Mouse (Mus musculus): Measurements from ENCODE around the gene Unc13c.

Unc13c gene

DNA sequence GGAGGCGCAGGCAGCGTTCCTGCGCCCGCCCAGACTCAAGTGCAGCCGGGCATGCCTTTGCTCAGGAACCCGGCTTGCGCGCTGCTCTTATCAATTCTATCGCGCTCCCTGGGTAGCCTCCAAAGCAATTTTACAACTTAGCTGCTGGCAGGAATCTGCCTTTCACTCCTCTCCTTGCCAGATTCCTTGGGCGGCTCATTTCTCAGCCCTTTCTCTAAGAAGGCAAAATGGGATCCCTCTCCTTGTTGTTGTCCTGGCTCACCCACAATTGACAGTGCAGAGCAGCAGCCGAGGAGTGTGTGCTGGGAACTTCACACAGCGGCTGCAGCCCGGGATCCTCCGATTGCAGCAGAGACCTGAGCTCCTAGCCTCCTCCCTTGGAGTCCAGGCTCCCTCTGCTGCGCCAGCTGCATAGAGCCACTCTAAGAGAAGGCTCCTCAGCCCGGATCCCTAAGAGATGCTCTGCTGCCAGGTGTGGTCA, at the start of gene Unc13c:
TSS of gene Unc13c (minus strand) at position 326 of the 481 bp plus-strand sequence.
- no peak for DNase-seq (ENCODE audit: low spot score)

DNA sequence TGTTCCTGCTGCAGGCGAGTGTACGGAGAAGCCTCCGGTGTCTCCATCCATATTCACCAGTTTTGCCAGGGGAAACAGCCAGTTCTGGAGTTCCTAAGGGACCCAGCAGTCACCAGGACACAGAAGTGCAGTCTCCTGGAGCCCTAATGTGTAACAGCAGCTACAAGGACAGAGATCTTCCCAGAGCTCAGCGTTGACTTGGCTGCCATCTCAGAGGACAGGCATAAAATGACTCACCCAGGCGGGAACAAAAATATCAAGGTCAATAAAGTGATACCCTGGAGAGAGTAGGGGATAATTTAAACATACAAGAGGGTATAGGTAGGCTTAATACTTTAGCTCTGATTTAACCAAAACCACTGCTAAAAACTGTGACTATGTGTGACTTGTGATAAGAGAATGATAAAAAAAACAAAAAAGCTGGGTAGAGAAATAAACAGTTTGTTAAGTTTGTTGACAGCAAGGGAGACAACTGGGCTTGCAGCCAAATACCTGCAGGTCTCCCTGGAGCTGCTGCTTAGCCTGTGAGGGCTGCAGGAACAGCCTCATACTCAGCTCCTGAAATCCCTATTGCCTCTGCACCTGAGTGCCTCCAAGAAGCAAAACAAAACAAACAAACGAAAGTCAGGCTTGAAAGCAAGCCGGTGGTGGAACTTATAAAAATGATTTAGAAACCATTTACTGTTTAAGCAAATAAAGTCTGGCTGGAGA, 39.4 kb upstream of the Unc13c start:
- DNase-seq (ENCODE audit: low spot score), result no peak

DNA sequence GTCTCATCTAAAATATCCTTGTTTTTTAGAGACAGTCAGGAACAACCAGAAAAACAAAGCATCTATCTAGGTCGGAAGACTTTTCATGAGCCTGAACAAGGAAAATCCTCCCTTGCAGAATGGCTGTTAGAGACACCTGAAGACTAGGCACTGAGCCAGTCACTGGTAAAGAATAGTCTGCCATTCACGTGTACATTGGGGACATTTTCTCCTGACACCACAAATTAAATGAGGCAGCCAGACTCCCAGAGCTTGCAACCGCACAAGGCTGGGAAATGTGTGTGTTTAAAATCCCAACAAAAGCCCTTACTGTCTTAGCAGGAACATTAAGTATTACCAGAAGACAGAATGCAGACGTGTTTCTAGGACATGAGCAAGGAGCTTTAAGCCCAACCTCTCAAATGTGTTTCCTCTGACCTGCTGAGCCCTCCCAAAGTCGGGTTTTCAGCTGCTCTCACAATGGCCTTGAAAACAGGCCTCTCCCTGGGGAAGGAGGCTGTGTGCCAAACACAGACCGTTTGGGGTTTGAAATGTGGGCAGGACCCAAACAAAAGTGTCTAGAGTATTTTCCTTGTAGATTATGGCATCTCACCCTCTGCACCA, 33.7 kb upstream of the Unc13c start:
- DNase-seq (ENCODE audit: low spot score), result no peak

GRCm38 (mm10) chr9:73988096-73988495, 19.3 kb upstream of the Unc13c start:
- no peak for DNase-seq (ENCODE audit: low spot score)

- DNase-seq (ENCODE audit: low spot score), result no peak
Observed at GRCm38 (mm10) chr9:73987236-73987635, 18.5 kb upstream of the Unc13c start.

DNA sequence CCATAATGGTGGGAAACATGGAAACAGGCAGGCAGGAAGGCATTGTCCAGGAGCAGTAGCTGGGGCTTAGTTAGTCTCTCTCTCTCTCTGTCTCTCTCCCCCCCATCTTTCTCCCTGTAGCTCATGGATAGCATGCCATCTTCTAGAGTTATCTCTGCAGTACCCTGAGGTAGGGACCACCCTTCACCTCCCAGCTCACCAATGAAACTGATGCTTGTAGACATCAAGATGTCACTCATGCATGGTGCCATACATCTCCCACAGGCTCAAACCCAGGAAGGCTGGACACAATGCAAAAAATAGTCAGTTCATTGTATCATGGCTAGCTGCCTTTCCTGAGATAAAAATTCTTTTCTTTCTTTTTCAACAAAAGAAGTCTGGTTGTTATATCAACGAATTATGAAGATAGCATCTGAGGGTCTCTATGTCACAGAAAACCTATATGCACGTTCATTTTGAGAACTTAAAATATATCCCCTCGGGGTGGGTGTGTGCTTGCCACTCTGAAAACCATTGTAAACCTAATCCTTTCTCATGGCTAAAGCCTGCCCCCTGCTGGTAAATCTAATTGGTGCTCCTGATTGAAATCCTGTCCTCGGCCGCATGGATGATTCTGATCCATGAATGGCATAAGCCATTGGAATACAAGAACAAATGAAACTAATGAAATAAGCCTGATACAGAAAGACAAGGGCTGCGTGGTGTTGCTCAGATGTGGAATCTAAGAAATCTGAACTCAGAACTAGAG, 14.0 kb upstream of the Unc13c start:
- DNase-seq (ENCODE audit: low spot score), result peak; percentile 48

GRCm38 (mm10) chr9:73972327-73972988, 3.7 kb upstream of the Unc13c start:
- DNase-seq (ENCODE audit: low spot score), result no peak

- DNase-seq (ENCODE audit: low spot score), result no peak
Observed at GRCm38 (mm10) chr9:73970717-73971116, 2.0 kb upstream of the Unc13c start.

- no peak for DNase-seq (ENCODE audit: low spot score)
Observed at GRCm38 (mm10) chr9:73965322-73965915, 3.3 kb downstream of the Unc13c start.

- DNase-seq (ENCODE audit: low spot score), result no peak
Observed at GRCm38 (mm10) chr9:73962471-73962870, 6.3 kb downstream of the Unc13c start.

DNA sequence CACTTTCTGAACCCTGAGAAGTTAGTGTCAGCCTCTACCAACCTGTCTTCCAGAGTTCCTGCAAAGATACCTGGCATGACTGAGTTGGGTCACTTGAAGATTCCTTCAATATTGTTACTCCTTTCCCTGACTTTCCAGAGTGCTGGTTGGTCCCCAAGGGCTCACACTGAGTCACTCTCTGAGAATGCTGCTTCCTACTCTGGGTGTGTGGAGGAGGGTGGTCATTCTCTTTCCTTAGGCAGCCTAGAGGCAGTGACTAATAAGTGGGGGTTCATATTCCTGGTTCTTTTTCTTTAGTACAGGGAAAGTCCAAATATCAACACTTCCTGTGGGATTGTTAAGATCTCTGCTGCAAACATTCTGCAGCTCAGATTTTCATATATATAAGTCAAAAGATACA, 16.4 kb downstream of the Unc13c start:
- no peak for DNase-seq (ENCODE audit: low spot score)

DNA sequence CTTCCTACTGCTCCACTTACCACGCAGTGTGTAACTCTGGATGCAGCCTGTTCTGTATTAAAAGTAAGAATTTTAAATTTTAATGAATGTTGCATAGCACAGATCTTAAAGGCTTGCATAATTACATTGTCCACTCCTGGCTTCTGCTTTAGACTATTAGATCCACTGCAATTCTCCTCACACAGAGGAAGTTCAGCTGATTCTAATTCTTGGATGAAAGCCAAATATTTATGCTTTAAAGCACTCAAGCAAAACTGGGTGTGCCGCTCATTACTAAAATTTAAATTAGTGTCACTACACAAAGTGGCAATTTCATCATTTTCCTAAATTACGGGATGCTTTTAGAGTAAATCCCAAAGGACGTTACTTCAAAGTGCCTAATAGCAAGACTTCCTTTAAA, 17.2 kb downstream of the Unc13c start:
- DNase-seq (ENCODE audit: low spot score), result no peak

DNA sequence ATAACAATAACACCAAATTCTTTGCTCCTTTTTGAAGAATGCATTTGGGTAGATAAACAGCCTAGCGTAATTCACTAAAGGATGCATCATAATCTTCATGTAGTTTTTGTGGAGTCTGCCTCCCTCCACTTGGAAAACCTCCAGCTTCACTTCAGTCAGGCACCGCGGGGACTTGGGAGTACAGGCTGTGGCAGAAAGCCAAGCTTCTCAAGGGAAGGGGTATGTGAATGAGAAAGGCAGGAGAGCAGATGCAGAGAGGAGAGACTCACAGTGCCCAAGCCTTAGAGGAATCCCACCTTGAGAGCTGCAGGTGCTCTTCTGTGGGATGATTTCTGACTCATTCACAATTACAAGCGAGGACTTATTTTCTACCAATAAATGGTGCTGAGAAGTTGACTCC, 33.9 kb downstream of the Unc13c start:
- DNase-seq (ENCODE audit: low spot score), result no peak

DNA sequence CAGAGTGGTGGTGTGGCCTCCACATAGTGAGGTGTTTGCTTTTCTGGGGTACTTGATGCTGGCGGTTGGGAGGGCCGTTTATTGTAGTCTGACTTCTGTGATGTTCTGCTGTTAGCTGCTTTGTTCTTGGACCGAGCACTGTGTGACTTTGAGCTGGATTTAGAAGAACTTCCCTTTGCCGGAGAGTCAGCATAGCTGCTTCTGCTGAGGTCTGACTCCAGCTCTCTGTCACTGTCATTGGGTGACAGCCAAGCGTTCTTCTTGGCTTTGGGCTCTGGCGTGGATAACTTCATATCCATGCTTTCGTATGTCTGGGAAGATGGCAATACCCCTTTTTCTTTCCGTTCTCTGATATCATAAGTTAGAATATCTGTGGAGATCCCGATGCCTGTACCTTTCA, 36.8 kb downstream of the Unc13c start:
- no peak for DNase-seq (ENCODE audit: low spot score)

DNA sequence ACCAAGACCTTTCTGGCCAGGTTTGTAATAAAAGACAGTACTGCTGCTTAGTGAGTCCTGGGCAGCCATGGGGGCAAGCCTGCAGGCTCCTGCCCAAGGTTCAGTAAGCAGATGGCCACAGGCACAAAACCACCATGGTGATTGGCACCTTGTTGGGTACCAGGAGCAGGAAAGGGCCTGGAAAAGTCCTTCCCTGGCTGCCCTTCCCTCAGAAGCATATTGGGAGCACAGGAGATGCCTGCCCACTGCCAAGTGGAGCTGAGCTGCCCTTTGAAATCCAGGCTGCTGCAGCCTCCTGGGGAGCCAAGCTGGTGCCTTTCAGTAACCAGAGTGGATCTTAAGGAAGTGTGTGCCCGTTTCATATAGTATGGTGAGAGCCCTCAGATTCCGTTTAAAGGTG, 41.5 kb downstream of the Unc13c start:
- DNase-seq (ENCODE audit: low spot score), result no peak

DNA sequence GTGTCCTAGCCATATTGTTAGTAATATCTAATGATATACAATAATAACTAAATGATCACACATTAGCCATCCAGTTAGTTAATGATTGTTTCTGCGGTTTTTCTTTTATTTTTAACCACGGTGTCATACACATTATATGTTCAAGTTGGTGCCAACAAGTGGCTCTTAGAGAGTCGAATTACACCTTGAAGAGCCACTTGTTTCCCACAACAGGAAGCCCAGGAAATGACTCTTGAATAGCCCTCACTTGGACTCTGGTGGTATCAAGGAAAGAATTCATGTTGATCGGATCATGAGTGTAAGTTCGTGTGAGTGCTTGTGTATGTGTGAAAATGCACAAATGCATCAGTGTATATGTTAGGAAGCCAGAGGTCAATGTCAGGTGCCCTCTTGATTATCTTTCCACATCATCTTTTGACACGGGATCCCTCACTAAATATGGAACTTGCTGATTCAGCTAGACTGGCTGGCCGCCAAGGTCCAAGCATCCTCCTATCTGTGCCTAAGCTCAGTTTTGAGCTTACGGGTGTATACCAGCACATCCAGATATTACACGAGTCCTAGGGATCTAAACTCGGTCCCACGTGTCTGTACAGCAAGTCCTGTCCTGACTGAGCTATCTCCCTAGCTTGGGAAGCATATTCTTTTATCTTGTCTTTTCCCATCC, 46.2 kb downstream of the Unc13c start:
- DNase-seq (ENCODE audit: low spot score), result no peak

DNA sequence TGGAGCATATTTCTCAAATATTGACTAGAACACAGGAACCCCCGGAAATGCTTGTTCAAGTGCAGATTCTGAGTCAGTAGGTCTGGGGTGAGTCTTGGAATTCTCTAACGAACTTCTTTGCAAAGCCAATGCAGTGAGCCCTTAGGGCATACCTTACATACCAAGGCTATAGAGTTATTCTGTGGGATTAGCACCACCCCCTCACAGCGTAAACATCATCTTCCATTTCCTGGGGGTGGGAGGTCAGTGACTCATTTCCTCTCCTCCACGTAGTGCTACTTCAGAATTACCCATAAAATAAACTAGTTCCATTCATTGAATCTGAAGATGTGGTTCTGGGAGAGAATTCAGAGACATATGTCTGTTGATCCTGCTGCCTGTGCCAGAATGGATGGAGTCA, 62.8 kb downstream of the Unc13c start:
- DNase-seq (ENCODE audit: low spot score), result no peak

GRCm38 (mm10) chr9:73898516-73898915, 70.2 kb downstream of the Unc13c start:
- no peak for DNase-seq (ENCODE audit: low spot score)

DNA sequence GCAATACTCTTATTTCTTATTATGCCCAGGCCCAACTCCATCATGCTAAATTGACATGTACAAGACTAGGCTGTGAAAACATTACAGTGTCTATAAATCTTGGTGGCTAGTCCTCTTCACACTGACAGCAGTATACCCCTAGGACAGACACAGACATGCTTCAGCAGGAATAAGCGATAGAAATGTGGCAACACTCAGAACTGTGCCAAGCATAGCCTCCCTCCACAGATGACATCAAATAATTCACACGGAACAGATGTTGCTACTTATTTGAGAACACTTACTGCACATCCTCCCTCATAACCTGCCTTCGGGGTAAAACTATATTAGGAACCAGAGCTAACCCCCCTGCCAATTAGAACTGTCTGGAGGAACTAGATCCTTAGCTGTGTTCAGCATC, 72.6 kb downstream of the Unc13c start:
- no peak for DNase-seq (ENCODE audit: low spot score)

DNA sequence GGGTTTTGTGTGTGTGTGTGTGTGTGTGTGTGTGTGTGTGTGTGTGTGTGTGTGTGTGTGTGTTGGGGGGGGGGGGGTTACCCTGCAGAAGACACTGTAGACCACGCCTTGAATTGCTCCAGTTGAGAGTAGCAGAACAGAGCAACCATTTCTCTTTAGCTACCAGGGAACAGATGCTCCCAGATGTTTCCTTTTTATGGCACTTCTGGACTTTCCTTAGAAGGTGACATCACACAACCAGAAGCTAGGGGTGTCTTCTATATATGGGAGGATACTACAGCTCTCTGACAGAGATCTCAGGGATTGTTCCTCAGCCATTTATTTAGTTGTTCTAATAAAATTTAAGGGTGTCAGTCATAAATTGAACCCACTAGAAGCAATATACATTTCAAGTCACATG, 85.2 kb downstream of the Unc13c start:
- peak; percentile 7 for DNase-seq (ENCODE audit: low spot score)

GRCm38 (mm10) chr9:73883143-73883542, 85.6 kb downstream of the Unc13c start:
- DNase-seq (ENCODE audit: low spot score), result peak; percentile 18
